Mouse (Mus musculus) MEL (cell line): ENCODE measurements around the gene Ntf5. TPM values are rescaled to one million over a fixed set of nuclear protein-coding genes. Genes with fewer than 3 reads are reported as not detected.
A peak's percentile ranks its signal among the peaks of the same experiment; 100 is the strongest.
"Not testable (repeated sequence)": the region's sequence is repeated elsewhere in the genome, so short reads cannot be mapped to it uniquely, and the experiment has no call there.

Experiments
- DNase-seq: peaks from one replicate; pipeline ENCODE4 v3.0.0; 2011; ENCODE audit warnings: low read depth, low spot score
- H3K27ac ChIP-seq: 2 replicates; pipeline ENCODE4 v1.5.1; 2012; ENCODE audit warnings: low read depth, mild to moderate bottlenecking, control low read depth, low read length, moderate library complexity; ENCODE audit not compliant: control insufficient read depth
- H3K27me3 ChIP-seq, 2 experiments: fragments of 150-350 bp in 1 of 2; sonication (generic) in 1 of 2; 2 replicates each; pipeline ENCODE4 v1.6.1; 2012; ENCODE audit warnings: low read length in 2 of 2, mild to moderate bottlenecking in 2 of 2, improper control_type of control experiment in 1 of 2, moderate library complexity in 1 of 2; ENCODE audit not compliant: insufficient read depth in 2 of 2, control insufficient read depth in 1 of 2
- H3K36me3 ChIP-seq, 2 experiments: 2 replicates each; pipeline ENCODE4 v1.6.1; 2012 to 2014; ENCODE audit warnings: low read length in 2 of 2, improper control_type of control experiment in 1 of 2, inconsistent platforms in 1 of 2, mild to moderate bottlenecking in 1 of 2; ENCODE audit not compliant: insufficient read depth in 2 of 2, control insufficient read depth in 1 of 2
- H3K4me1 ChIP-seq, 2 experiments: fragments of 150-350 bp in 1 of 2; sonication (generic) in 1 of 2; 2 replicates each; pipeline ENCODE4 v1.6.1; 2012; ENCODE audit warnings: low read length in 2 of 2, improper control_type of control experiment in 1 of 2, mild to moderate bottlenecking in 1 of 2; ENCODE audit not compliant: insufficient read depth in 2 of 2, control insufficient read depth in 1 of 2
- H3K4me3 ChIP-seq, 2 experiments: fragments of 150-350 bp in 1 of 2; sonication (generic) in 1 of 2; 2 replicates each; pipeline ENCODE4 v1.5.1; 2012; ENCODE audit warnings: low read depth in 2 of 2, low read length in 2 of 2, mild to moderate bottlenecking in 2 of 2, moderate library complexity in 2 of 2, control low read depth in 1 of 2, improper control_type of control experiment in 1 of 2; ENCODE audit not compliant: control insufficient read depth in 1 of 2, insufficient read depth in 1 of 2
- H3K79me2 ChIP-seq: 2 replicates; pipeline ENCODE4 v1.6.1; 2012; ENCODE audit warnings: mild to moderate bottlenecking, low read length, moderate library complexity; ENCODE audit not compliant: control insufficient read depth, poor library complexity, insufficient read depth
- H3K9ac ChIP-seq: 2 replicates; pipeline ENCODE4 v1.6.1; 2012; ENCODE audit warnings: low read depth, mild to moderate bottlenecking, control low read depth, low read length, moderate library complexity; ENCODE audit not compliant: control insufficient read depth, poor library complexity, severe bottlenecking
- H3K9me3 ChIP-seq: fragments of 150-350 bp; sonication (generic); replicated peaks from 2 replicates; pipeline ENCODE4 v1.6.1; 2012; ENCODE audit warnings: mild to moderate bottlenecking, low read length, improper control_type of control experiment, moderate library complexity; ENCODE audit not compliant: insufficient read depth
- BHLHE40 ChIP-seq: IDR thresholded peaks from 2 replicates; pipeline ENCODE4 v1.6.1; 2012; ENCODE audit warnings: low read depth, mild to moderate bottlenecking, inconsistent platforms, low read length, improper control_type of control experiment, borderline replicate concordance
- CTCF ChIP-seq, 3 experiments: IDR thresholded peaks in 2 of 3; conservative IDR thresholded peaks in 1 of 3; 2 replicates each; pipeline ENCODE4 v1.5.1; 2011 to 2012; ENCODE audit warnings: low read length in 3 of 3, low read depth in 2 of 3, mild to moderate bottlenecking in 2 of 3, improper control_type of control experiment in 1 of 3, inconsistent platforms in 1 of 3, mixed read lengths in 1 of 3, moderate library complexity in 1 of 3; ENCODE audit not compliant: control insufficient read depth in 1 of 3, insufficient read depth in 1 of 3, poor library complexity in 1 of 3, severe bottlenecking in 1 of 3
- E2F4 ChIP-seq: IDR thresholded peaks from 2 replicates; pipeline ENCODE4 v1.6.1; 2011; ENCODE audit warnings: low read depth, low read length, improper control_type of control experiment, borderline replicate concordance
- EP300 ChIP-seq, 2 experiments: IDR thresholded peaks; 2 replicates each; pipeline ENCODE4 v1.6.1; 2011; ENCODE audit warnings: improper control_type of control experiment in 2 of 2, low read length in 2 of 2, low read depth in 1 of 2, mild to moderate bottlenecking in 1 of 2
- ETS1 ChIP-seq: IDR thresholded peaks from 2 replicates; pipeline ENCODE4 v1.6.1; 2012; ENCODE audit warnings: low read depth, mild to moderate bottlenecking, inconsistent platforms, low read length, improper control_type of control experiment, moderate library complexity
- GATA1 ChIP-seq: IDR thresholded peaks from 2 replicates; pipeline ENCODE4 v1.6.1; 2011; ENCODE audit warnings: low read depth, low read length, improper control_type of control experiment
- HCFC1 ChIP-seq: IDR thresholded peaks from 2 replicates; pipeline ENCODE4 v1.6.1; 2012; ENCODE audit warnings: low read depth, mild to moderate bottlenecking, inconsistent platforms, low read length, improper control_type of control experiment, moderate library complexity
- KAT2A ChIP-seq: conservative IDR thresholded peaks from 2 replicates; pipeline ENCODE4 v1.6.1; 2012; ENCODE audit warnings: low read depth, low read length, improper control_type of control experiment, inconsistent platforms
- MXI1 ChIP-seq: IDR thresholded peaks from 2 replicates; pipeline ENCODE4 v1.6.1; 2011; ENCODE audit warnings: mild to moderate bottlenecking, low read depth, low read length, improper control_type of control experiment
- MYB ChIP-seq: IDR thresholded peaks from 2 replicates; pipeline ENCODE4 v1.6.1; 2011; ENCODE audit warnings: mild to moderate bottlenecking, low read depth, low read length, improper control_type of control experiment
- NELFE ChIP-seq: IDR thresholded peaks from 2 replicates; pipeline ENCODE4 v1.6.1; 2011; ENCODE audit warnings: low read depth, low read length, improper control_type of control experiment
- POLR2A ChIP-seq, 2 experiments: IDR thresholded peaks; 2 replicates each; pipeline ENCODE4 v1.6.1; 2011 to 2012; ENCODE audit warnings: low read length in 2 of 2, mild to moderate bottlenecking in 2 of 2, control low read depth in 1 of 2, improper control_type of control experiment in 1 of 2, low read depth in 1 of 2, moderate library complexity in 1 of 2; ENCODE audit not compliant: control insufficient read depth in 1 of 2, insufficient read depth in 1 of 2, poor library complexity in 1 of 2
- POLR2AphosphoS5 ChIP-seq: IDR thresholded peaks from 2 replicates; pipeline ENCODE4 v1.6.1; 2012; ENCODE audit warnings: low read depth, borderline replicate concordance, mild to moderate bottlenecking, inconsistent platforms, low read length, moderate library complexity, mixed read lengths
- TAL1 ChIP-seq: IDR thresholded peaks from 2 replicates; pipeline ENCODE4 v1.6.1; 2012; ENCODE audit warnings: mild to moderate bottlenecking, inconsistent platforms, low read length, moderate library complexity, mixed read lengths
- USF2 ChIP-seq, 2 experiments: IDR thresholded peaks; 2 replicates each; pipeline ENCODE4 v1.6.1; 2011 to 2012; ENCODE audit warnings: improper control_type of control experiment in 2 of 2, low read length in 2 of 2, borderline replicate concordance in 1 of 2, inconsistent platforms in 1 of 2, low read depth in 1 of 2, mild to moderate bottlenecking in 1 of 2; ENCODE audit not compliant: insufficient read depth in 1 of 2
- ZKSCAN1 ChIP-seq: IDR thresholded peaks from 2 replicates; pipeline ENCODE4 v1.6.1; 2012; ENCODE audit warnings: low read depth, mild to moderate bottlenecking, inconsistent platforms, low read length, improper control_type of control experiment, moderate library complexity
- ZNF384 ChIP-seq: IDR thresholded peaks from 2 replicates; pipeline ENCODE4 v1.6.1; 2012; ENCODE audit warnings: low read depth, mild to moderate bottlenecking, inconsistent platforms, low read length, improper control_type of control experiment
- polyA plus RNA-seq, 2 experiments: library from polyadenylated mRNA; stranded (reverse) in 1 of 2; unstranded in 1 of 2; fragments of >175 nt in 1 of 2; fragments of >200 nt in 1 of 2; gene quantifications; 2 replicates each; pipeline versions ENCODE4 v1.2.1 to v1.2.4; 2012; ENCODE audit warnings: low replicate concordance in 2 of 2, low read depth in 1 of 2; ENCODE audit not compliant: insufficient read length in 2 of 2, insufficient read depth in 1 of 2, missing spikeins in 1 of 2
- total RNA-seq: library from RNA; depleted of rRNA; stranded (reverse); fragments of 300-350 nt; gene quantifications from 2 replicates; pipeline ENCODE4 v1.2.3, GENCODE M21; 2012

Ntf5 gene
- total and polyA plus RNA-seq, 3 experiments: 0.54 to 1.9 TPM; not detected in 1

- Histone ChIP-seq H3K27ac (no peak overlapping the region), H3K27me3 (no peaks in the 10 kb centered on the region), H3K4me1 (peaks cover 8 to 28% of the 10 kb centered on the region in 2 experiments), H3K36me3 (peaks cover 7 to 25% of the 10 kb centered on the region in 2 experiments), H3K4me3 (no peak overlapping the region), H3K79me2 (peaks cover 41% of the 10 kb centered on the region), H3K9ac (no peak overlapping the region), H3K9me3 (no peaks in the 10 kb centered on the region)
- no peak for DNase-seq
- TF ChIP-seq GATA1 (no peak), MYB (no peak)
Observed at GRCm38 (mm10) chr7:45462325-45462724, 48.8 kb downstream of the Ntf5 start.

DNA sequence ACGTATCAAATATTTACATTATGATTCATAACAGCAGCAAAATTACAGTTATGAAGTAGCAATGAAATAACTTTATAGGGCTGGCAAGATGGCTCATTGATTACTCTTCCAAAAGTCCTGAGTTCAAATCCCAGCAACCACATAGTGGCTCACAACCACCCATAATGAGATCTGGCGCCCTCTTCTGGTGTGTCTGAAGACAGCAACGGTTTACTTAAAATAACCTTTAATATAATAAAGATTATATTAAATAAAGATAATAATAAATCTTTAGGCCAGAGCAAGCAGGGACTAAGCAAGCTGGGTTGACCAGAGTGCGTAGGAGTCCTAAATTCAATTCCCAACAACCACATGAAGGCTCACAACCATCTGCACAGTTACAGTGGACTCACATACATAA is 49.4 kb downstream of the Ntf5 start:
- not testable (repeated sequence) for H3K27ac ChIP-seq, H3K27me3 ChIP-seq, H3K9ac ChIP-seq, DNase-seq, H3K9me3 ChIP-seq, H3K4me3 ChIP-seq
- Histone ChIP-seq H3K36me3 (peaks cover 7 to 20% of the 10 kb centered on the region in 2 experiments), H3K79me2 (peaks cover 37% of the 10 kb centered on the region), H3K4me1 (peaks cover 8 to 27% of the 10 kb centered on the region in 2 experiments)
- TF ChIP-seq CTCF (IDR thresholded peaks at IDR 0.05 in 2 of 3, conservative IDR thresholded peaks at IDR 0.05 in 1 of 3; ENCODE audit: control insufficient read depth in 1 of 3, insufficient read depth in 1 of 3, low read depth in 2 of 3, low read length in 3 of 3, poor library complexity in 1 of 3, severe bottlenecking in 1 of 3): peak; percentile 6 to 20 (median 9); a peak in 1 of 6 replicates

DNA sequence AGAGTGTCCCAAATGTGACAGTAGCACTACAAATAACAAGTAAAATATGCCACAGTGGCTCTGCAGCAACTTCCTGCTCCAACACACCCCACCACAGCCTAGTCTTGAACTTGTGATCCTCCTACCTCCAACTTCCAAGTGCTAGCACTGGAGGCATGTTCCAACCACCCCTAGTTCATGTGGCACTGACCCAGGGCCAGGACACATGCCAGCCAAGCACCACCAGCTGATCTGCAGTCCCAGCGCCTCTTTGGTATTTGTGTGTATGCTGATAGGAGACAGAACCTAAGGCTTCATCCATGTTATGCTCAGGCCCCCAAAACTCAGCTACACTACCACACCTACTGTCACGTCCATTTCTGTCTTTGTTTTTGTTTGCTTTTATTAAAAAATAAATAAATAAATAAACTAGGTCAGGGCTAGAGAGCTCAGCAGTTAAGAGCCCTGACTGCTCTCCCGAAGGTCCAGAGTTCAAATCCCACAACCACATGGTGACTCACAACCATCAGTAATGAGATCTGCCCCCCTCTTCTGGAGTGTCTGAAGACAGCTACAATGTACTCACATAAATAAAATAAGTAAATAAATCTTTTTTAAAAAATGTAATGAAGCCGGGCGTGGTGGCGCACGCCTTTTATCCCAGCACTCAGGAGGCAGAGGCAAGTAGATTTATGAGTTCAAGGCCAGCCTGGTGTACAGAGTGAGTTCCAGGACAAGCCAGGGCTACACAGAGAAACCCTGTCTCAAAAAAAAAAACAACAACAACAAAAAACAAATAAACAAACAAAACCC is 50.7 kb downstream of the Ntf5 start:
- Histone ChIP-seq H3K36me3 (peaks cover 2 to 20% of the 10 kb centered on the region in 2 experiments; a peak in 3 of 4 replicates), H3K79me2 (peaks cover 25% of the 10 kb centered on the region), H3K9ac (no peak overlapping the region), H3K4me3 (no peak overlapping the region), H3K27ac (no peak overlapping the region), H3K9me3 (no peaks in the 10 kb centered on the region), H3K4me1 (peaks cover 8 to 27% of the 10 kb centered on the region in 2 experiments), H3K27me3 (no peaks in the 10 kb centered on the region)
- no peak for DNase-seq
- TF ChIP-seq KAT2A (no peak), EP300 (IDR thresholded peaks at IDR 0.05; ENCODE audit: low read depth in 1 of 2, low read length in 2 of 2) (no peak), MXI1 (no peak)

- no peaks in the 10 kb centered on the region for H3K9me3 ChIP-seq
- H3K36me3 ChIP-seq: peaks cover 2 to 20% of the 10 kb centered on the region in 2 experiments; a peak in 3 of 4 replicates
- no peaks in the 10 kb centered on the region for H3K27me3 ChIP-seq
- no peak overlapping the region for H3K9ac ChIP-seq
- H3K4me1 ChIP-seq: peaks cover 8 to 27% of the 10 kb centered on the region in 2 experiments
- no peak for DNase-seq
- no peak overlapping the region for H3K27ac ChIP-seq
- no peak overlapping the region for H3K4me3 ChIP-seq
- peaks cover 22% of the 10 kb centered on the region for H3K79me2 ChIP-seq
- no peak for TF ChIP-seq TAL1
- no peak for TF ChIP-seq HCFC1
- TF ChIP-seq MYB: no peak
- no peak for TF ChIP-seq USF2 (IDR thresholded peaks at IDR 0.05; ENCODE audit: borderline replicate concordance in 1 of 2, insufficient read depth in 1 of 2, low read depth in 1 of 2, low read length in 2 of 2)
- TF ChIP-seq POLR2AphosphoS5: no peak
- no peak for TF ChIP-seq E2F4
- TF ChIP-seq ZKSCAN1: no peak
- no peak for TF ChIP-seq EP300 (IDR thresholded peaks at IDR 0.05; ENCODE audit: low read depth in 1 of 2, low read length in 2 of 2)
- TF ChIP-seq ETS1: no peak
- no peak for TF ChIP-seq NELFE
- TF ChIP-seq ZNF384: no peak
- TF ChIP-seq CTCF (IDR thresholded peaks at IDR 0.05 in 2 of 3, conservative IDR thresholded peaks at IDR 0.05 in 1 of 3; ENCODE audit: control insufficient read depth in 1 of 3, insufficient read depth in 1 of 3, low read depth in 2 of 3, low read length in 3 of 3, poor library complexity in 1 of 3, severe bottlenecking in 1 of 3): no peak
- TF ChIP-seq BHLHE40: no peak
- TF ChIP-seq POLR2A (IDR thresholded peaks at IDR 0.05; ENCODE audit: control insufficient read depth in 1 of 2, insufficient read depth in 1 of 2, low read depth in 1 of 2, low read length in 2 of 2, poor library complexity in 1 of 2): no peak
Observed at GRCm38 (mm10) chr7:45465112-45465511, 51.6 kb downstream of the Ntf5 start.
